Mouse (Mus musculus): ENCODE results near the gene Krba1. TPM values are rescaled to one million over a fixed set of nuclear protein-coding genes. Genes with fewer than 3 reads are reported as not detected.

The Krba1 gene
- polyA plus RNA-seq, 1 experiment from 2014 or later: 33.4 TPM

Small RNA genes lying within 50 kb of the gene (microRNA-seq; reads per million reads assigned to microRNA genes)
- gene Gm24325: not detected

Other genes starting within 250 kb of the Krba1 start
- 11.0 and 19.6 TPM in 2 replicates for gene Zfp467, start 50.2 kb downstream of the Krba1 start, polyA plus RNA-seq (2016; fragmentation: Nextera tagmentation; extraction: Ambion mirVana)
- gene Sspo, start 52.6 kb downstream of the Krba1 start, polyA plus RNA-seq (2016; fragmentation: Nextera tagmentation; extraction: Ambion mirVana): 0.20 and 0.45 TPM in 2 replicates
- gene Atp6v0e2, start 142.0 kb downstream of the Krba1 start, polyA plus RNA-seq (2016; fragmentation: Nextera tagmentation; extraction: Ambion mirVana): 4.6 and 4.8 TPM in 2 replicates
- 13.1 and 17.2 TPM in 2 replicates for gene Lrrc61, start 159.2 kb downstream of the Krba1 start, polyA plus RNA-seq (2016; fragmentation: Nextera tagmentation; extraction: Ambion mirVana)
- gene Rarres2, start 177.2 kb downstream of the Krba1 start, polyA plus RNA-seq (2016; fragmentation: Nextera tagmentation; extraction: Ambion mirVana): 6.1 and 7.3 TPM in 2 replicates
- not detected in 2 replicates for gene Gm45021, start 194.0 kb downstream of the Krba1 start, polyA plus RNA-seq (2016; fragmentation: Nextera tagmentation; extraction: Ambion mirVana)
- gene Repin1, start 198.3 kb downstream of the Krba1 start, polyA plus RNA-seq (2016; fragmentation: Nextera tagmentation; extraction: Ambion mirVana): 53.1 and 57.3 TPM in 2 replicates
- gene Gm44965, start 198.4 kb downstream of the Krba1 start, polyA plus RNA-seq (2016; fragmentation: Nextera tagmentation; extraction: Ambion mirVana): not detected in 2 replicates
- 7.7 and 10.6 TPM in 2 replicates for gene Zfp775, start 206.5 kb downstream of the Krba1 start, polyA plus RNA-seq (2016; fragmentation: Nextera tagmentation; extraction: Ambion mirVana)
- 1.1 and 1.3 TPM in 2 replicates for gene AI854703, start 231.2 kb downstream of the Krba1 start, polyA plus RNA-seq (2016; fragmentation: Nextera tagmentation; extraction: Ambion mirVana)